Mouse (Mus musculus) kidney, adult 18-20 months (tissue): ENCODE data around the gene Tnnc2.
"Not testable (repeated sequence)": the region's sequence is repeated elsewhere in the genome, so short reads cannot be mapped to it uniquely, and the experiment has no call there.

Source experiments
- DNase-seq: peaks from one replicate; pipeline ENCODE4 v3.0.0; 2021

Tnnc2 gene

GRCm38 (mm10) chr2:164779481-164780086, at the start of gene Tnnc2:
Gene Tnnc2 (minus strand): TSS chr2:164779967.
- DNase-seq = no peak

DNA sequence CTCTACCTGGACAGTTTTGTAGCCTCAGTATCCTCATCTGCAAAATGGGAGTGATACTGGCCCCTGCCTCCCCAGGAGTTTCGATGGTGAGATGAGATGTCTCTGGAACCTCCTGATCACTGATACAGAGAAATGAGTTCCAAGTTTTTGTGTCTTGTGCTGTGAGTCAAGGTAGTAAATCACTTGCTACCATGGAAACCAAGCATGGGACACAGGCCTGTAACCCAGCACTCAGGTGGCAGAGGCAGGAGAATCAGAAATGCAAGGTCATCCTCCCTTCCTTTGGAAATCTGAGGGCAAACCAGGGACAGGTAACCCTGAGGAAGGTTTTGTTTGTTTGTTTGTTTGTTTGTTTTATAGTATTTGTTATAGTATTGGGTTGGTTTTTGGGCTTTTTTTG, 49.3 kb upstream of the Tnnc2 start:
- no peak for DNase-seq

GRCm38 (mm10) chr2:164828437-164828836, 48.7 kb upstream of the Tnnc2 start, which contains the start of gene Spata25:
Gene Spata25 (minus strand): TSS chr2:164828537.
- DNase-seq = no peak

DNA sequence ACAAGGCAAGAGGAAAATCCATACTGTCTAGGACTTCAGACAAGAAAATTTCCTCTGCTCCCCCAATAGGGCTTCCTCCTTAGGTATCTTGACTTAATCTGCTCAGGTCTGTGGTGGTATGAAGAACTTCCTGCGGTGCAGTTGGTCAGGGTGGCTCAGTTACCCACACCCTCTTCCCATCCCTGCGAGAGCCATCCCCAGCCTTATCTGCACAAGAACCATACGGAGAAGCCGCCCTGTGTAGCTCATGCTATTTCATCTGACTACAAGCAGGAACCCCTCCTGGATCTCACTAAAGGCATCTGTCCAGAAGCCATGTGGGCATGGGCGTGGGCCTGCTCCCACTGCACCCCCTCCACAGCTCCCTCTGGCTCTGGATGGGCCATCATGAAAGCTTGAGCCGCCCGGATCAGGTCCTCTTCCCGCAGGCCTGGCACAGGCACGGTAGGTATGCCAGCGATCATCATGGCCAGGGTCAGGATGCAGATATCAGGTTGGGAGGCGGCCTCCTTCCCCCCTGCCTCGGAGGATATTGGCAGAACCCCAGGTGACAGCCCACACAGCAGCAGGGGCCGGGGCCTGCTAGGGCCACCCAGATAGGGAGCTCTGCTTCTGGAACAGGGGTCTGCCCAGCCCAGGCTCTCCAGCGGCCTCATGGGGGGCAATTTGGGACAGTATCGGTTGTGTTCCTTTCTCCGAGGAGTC, 47.5 kb upstream of the Tnnc2 start:
- DNase-seq = no peak

GRCm38 (mm10) chr2:164825521-164825920, 45.8 kb upstream of the Tnnc2 start:
- DNase-seq = no peak

DNA sequence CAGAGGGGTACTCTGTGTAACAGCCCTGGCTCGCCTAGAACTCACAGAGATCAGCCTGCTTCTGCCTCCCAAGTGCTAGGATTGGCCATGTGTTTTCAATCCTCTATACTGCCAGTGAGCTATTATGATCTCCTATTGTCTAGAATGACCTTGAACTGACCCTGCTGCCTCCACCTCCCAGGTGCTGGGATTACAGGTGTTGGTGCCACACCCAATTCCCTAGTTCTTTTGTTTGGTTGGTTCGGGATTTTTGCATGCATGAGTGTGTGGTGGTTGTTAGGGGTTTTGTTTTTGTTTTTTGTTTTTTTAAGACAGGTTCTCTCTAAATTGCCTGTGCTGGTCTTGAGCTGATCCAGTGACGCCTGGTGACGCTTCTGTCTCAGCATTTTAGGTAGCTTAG, 44.2 kb upstream of the Tnnc2 start:
- DNase-seq = no peak

DNA sequence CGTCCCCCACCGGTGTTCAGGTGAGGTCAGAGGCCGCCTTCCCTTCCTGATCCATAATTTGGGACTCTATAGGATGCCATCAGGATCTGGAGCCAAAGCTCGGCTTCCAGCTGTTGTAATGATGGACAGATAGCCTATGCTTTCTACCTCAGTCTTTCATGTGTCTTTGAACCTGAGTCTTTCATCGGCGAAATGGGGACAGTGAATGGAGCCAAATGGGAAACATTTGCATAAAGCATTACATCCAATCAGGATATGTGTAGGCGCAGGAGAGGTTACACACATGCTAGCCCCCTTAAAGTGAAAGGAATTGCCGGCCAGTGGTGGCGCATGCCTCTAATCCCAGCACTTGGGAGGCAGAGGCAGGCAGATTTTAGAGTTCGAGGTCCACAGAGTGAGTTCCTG, 43.4 kb upstream of the Tnnc2 start:
- no peak for DNase-seq

GRCm38 (mm10) chr2:164822636-164823165, 42.9 kb upstream of the Tnnc2 start, which contains the start of gene Zswim1:
Gene Zswim1 (plus strand): TSS chr2:164822686.
- peak; percentile 100 for DNase-seq

- DNase-seq = no peak
These were observed 41.3 kb upstream of the Tnnc2 start for GRCm38 (mm10) chr2:164821060-164821459.

GRCm38 (mm10) chr2:164817703-164818102, 37.9 kb upstream of the Tnnc2 start:
- DNase-seq = no peak

GRCm38 (mm10) chr2:164817206-164817605, 37.4 kb upstream of the Tnnc2 start:
- no peak for DNase-seq

DNA sequence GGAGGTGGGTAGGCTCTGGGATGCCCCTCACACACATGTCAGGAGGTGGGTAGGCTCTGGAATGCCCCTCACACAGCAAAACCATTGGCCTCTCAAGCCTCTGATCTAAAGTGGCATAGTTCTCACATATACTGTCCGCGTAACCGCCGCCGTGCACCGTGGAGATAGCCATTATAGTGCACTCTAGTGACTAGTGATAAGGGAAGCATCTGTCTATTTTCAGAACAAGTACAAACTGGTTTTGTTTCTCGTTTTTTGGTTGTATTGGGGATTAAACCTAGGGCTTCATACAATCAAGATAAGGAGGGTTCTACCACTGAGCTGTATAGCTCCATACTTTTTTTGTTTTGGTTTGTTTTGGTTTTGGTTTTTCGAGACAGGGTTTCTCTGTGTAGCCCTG, 36.1 kb upstream of the Tnnc2 start:
- no peak for DNase-seq

DNA sequence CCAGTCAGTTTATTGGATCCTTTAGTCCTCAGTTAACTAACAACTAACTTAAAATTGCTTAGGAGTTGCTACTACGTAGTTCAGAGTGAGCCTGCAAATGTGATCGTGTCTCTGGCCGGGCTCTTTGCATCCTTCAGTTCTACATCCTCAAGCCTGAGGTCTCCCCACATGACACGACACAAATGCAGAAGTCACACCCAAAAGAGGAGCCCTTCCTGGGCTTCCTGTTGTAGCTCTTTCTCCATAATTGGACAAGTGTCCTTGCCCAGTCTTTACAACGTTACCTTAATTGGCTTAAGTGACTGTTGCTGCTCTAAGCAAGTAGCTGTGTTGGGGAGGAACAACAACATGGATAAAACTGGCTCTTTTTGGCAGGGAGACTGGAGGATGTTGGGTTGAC, 35.6 kb upstream of the Tnnc2 start:
- DNase-seq = no peak

DNA sequence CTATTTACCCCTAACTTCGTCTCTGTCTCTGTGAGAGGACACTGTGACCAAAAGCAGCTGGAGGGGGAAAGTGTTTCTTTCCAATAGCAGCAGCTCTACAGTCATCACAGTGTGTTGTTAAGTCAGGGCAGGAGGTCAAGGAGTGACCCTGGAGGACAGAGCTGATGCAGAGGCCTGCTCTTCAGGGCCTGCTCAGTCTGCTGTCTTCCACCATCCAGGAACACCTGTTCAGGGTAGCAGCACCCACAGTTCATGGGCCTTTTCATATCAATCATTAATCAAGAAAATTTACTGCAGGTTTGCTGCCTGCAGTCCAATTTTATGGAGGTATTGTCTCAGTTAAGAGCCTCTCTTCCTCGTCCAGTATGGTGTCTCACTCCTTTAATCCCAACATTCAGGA, 33.8 kb upstream of the Tnnc2 start:
- no peak for DNase-seq

DNA sequence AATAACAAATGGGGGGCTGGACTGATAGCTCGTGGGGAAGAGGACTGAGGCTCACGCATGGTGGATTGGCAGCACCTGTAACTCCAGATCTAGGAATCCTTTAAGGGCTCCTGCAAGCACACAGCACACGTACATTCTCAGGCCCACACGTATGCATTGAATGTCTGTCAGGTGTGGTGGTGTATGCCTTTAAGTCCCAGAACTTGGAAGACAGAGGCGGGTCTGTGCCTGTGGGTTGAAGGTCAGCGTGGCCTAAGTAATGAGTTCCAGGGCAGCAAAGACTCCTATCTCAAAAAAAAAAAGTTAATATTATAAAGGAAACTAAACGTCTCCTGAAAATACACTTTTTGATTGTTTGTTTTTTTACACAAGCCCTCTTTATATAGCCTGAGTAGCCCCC, 26.8 kb upstream of the Tnnc2 start:
- no peak for DNase-seq

DNA sequence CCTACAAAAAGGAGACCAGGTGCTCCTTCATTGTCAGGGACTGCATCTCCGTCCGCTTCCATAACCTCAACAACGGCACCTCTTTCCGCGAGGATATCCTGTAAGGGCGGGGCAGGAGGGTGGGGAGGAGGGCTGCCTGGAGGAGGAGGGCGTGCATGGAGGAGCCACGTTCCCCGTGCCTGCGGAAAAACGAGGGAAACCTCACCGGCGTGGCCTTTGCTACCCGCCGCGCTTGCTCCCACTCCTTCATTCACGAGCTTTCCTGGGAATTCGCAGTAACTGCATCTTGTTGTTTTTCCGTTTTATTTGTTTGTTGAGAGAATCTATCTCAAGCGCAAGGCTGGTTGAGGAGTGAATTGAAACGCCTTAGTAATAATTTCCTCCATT, 25.6 kb upstream of the Tnnc2 start:
- DNase-seq = no peak

DNA sequence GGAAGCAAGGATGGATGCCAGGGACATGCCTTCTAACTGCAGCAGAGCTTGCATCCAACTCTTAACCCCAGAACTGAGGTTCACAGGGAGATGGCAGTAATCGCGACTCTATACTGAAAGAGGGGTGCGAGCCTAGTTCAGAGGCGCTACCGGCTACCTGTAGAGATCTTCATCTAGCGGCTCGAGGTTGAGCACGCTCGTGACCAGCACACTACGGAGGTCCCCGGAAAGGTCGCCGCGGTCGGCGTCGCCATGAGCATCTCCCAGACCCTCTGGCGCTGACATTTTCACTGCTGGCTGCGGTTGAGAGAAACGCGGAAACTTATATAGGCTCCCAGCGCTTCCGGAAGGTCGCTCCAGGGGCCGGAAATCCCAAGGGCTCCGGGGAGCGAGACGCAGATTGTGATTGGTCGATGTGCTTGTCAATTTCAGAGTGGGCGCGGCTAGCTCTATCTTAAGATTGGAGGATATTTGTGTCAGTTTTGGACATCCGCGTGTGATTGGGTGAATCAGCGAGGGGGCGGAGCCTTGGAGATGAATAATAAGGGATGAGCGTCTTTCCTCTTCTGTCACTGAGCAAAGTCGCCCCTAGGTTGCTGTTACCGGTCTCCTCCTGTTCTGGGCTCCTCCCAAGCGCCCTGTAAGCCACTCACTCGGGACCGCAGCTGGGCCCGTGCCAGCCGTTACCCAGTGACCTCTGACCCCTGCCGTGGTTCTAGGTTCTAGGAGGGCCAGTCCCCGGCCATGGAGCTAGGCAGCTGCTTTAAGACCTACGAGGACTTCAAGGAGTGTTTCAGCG, 25.0 kb upstream of the Tnnc2 start, which contains the start of the genes Acot8 and Zswim3:
Gene Acot8, minus strand, starts transcription at position 350 of the 799 bp plus-strand sequence.
Gene Zswim3, plus strand, starts transcription at position 566 of the 799 bp plus-strand sequence.
- peak; percentile 100 for DNase-seq

DNA sequence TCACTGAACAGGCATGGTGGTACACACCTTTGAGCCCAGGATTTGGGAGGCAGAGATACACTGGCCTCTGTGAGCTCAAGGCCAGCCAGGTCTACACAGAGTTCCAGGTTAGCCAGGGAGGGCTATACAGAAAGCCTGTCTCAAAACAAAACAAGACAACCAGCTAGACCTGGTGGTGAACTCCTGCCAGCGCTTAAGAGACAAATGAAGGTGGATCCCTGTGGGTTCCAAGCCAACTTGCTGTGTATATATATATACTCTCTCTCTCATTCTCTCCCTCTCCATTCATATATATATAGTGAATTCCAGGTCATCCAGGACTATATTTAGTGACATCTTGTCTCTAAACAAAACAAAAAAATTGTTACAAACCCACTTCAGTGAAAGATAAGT, 24.1 kb upstream of the Tnnc2 start:
- no peak for DNase-seq

- peak; percentile 27 for DNase-seq
These were observed 23.6 kb upstream of the Tnnc2 start for GRCm38 (mm10) chr2:164803201-164803920.

GRCm38 (mm10) chr2:164800252-164801004, 20.7 kb upstream of the Tnnc2 start:
- DNase-seq = peak; percentile 25

GRCm38 (mm10) chr2:164798554-164798953, 18.8 kb upstream of the Tnnc2 start:
- DNase-seq = not testable (repeated sequence)

DNA sequence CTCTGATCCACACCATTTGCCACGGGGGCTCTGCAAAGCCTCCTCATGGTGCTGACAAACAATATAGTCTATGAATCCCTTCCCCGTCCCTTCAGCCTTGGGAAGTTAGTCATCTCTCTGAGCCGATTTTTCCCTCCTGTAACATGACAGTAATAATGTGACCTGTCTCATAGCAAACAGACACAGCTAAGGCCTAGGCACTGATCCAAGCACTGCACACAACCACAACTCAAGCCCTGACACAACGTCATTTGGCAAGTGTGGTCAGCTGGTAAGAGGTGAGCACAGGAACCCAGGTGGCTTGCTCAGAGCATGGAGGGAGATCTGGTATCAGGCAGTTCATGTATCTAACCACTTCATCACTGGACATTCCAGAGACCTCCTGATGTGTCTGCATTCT, 16.1 kb upstream of the Tnnc2 start:
- DNase-seq = no peak
